Mouse (Mus musculus): ENCODE results near the gene Ugt1a5.

The Ugt1a5 gene

DNA sequence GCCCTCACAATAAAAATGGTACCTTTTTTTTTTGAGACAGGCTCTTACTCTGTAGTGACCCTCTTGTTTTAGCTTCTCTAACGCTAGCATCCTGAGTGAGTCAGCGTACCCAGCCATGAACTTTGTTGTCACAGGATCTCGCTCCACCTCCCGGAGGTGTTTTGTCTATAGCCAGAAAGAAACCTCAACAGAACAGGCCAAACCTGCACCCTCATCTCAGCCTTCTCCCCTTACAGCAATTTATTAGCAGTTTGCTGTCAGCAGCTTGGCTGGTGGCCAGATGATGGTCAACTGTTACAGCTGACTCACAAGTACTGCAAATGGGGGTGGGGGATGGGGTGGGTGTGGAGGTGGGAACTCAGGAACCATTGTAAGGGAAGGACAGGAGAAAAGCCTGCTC is 96.4 kb downstream of the Ugt1a5 start:
- peak; percentile 50 for DNase-seq (ENCODE audit: low spot score)

DNA sequence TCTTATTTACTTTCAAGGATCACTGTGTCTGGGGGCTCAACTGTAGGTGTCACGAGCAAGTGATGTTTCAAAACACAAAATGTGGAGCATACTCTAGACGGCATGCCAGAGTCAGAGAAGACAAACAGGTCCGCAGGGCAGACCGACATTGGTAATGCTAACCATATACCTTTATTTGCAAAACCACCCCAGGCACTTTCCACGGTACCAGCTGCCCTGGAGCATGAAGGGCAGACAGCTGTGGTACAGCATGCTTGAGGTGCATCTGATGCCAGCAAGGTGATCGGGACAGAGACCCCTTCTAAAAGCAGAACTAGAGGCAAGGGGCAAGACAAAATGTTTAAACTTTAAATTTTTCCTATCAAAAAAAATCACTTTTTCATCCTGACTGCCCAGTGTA is 97.1 kb downstream of the Ugt1a5 start:
- no peak for DNase-seq (ENCODE audit: low spot score)

DNA sequence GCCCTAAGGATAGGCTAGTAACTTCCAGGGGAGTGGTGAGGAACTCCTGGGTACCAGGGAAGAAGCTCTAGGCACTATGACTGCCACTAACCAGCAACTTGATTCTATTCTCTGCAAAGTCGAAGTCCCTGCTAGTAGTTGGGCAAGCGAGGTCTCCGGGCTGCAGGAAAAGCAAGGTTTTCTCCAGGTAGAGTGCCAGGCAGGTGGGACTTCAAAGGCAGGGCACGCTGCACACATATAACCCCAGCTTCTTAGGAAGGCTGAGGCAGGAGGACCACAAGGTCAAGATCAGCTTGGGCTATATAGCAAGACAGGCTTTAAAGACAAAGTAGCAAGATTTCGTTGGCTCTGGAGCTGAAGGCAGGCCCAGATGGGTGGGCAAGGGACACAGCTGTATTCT is 98.0 kb downstream of the Ugt1a5 start:
- no peak for DNase-seq (ENCODE audit: low spot score)

DNA sequence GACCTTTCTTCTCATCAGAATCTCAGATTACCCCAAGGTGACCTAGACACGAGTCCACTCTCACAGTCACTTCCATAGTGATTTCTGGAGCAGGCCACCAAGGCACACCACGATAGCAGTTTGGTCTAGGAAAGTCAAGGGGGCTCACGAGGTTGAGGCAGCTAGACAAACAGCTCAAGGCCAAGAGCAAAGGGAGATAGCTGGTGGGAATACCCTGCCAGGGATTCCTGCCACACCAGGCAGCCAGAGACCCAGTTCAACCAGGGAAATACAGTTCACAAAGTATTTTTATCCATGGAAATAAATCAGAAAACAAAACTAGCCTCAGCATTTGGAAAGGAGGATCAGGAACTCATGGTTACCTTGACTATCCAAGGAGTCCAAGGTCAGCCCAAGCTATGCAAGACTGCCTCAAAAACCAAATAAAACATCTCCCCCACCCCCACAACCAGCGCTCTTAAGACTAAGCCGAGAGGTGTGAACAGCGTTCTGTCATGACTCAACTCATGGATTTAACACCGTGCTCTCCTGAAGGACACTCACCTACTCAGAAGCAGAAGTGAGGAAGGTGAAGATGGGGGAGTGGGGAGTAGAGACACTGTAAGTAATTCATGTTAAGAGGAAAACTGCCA is 98.5 kb downstream of the Ugt1a5 start:
- no peak for DNase-seq (ENCODE audit: low spot score)

DNA sequence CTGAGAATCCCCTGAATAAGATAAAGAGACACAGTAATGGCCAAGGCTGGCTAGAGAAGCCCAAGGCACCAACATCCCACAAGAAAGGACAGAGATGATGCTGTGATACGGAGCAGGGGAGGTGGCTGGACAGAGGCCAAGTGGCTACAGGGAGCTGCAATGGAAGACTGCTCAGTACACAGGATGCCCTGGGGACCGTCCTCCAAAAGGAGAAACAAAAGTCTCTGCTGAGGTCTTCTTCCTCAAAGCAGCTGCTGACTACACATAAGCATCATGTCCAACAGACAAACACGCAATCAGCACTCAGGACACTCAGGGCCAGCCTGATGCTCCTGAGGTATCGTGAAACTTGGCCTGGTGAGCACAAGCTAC is 99.0 kb downstream of the Ugt1a5 start:
- DNase-seq (ENCODE audit: low spot score): no peak

DNA sequence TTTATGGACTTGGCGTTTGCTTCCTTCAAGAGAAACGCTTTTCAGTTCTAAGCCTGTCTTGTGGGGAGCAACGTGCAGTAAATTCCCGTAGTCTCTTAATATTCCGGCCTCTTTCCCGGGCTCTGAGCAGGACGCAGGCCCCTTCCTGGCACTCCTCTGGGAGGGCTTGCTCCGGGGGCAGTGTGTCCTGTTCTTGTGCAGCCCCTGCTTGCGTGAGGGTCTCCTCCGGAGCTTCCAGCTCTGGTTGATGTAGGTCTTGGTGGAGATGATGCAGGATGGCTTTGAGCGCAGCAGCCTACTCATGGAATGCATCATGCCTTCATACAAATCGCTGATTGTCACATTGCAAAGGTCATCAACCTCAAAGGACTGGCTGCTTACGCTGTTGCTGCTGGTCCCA is 100.3 kb downstream of the Ugt1a5 start:
- DNase-seq (ENCODE audit: low spot score): no peak

DNA sequence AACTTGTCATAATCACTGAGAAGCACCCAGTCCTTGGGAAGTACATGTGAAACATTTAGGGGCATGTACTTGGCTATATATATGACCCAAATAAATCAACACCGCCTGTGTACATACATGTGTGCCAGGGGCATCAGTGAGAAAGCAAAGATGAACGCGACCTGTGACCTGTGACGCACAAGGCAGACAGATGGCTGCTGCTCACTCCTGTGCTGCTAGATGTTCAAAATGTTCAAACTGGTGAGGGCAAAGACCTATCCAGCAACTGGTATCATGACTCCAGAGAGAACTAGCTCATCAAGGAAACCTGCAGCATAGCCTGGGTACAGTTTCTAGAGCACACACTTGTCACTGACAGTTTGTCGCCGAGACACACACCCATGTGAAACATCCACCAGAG is 101.7 kb downstream of the Ugt1a5 start:
- no peak for DNase-seq (ENCODE audit: low spot score)

DNA sequence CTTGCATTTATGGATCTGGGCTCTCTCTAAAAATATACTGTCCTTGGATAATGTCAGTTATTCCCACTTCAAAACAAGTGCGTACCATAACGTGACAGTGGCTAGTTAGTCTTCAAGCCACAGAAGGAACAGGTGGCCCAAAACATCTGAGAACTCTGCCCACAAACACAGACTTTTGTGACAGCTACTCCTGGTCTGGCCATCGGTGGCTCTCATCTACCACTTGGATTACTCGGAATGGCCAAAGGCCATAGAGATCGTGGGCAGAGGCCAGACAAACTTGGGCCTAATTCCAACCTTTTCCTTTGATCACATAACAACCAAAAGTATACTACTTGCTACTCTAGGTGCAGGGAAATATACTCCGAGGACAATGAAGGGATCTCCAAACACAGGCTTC is 102.3 kb downstream of the Ugt1a5 start:
- no peak for DNase-seq (ENCODE audit: low spot score)
